Mouse (Mus musculus): ENCODE data around the gene Hsf5. TPM values are rescaled to one million over a fixed set of nuclear protein-coding genes. Genes with fewer than 3 reads are reported as not detected.

Hsf5 gene
- polyA plus RNA-seq, 1 experiment from 2014 or later: 0.33 TPM

DNA sequence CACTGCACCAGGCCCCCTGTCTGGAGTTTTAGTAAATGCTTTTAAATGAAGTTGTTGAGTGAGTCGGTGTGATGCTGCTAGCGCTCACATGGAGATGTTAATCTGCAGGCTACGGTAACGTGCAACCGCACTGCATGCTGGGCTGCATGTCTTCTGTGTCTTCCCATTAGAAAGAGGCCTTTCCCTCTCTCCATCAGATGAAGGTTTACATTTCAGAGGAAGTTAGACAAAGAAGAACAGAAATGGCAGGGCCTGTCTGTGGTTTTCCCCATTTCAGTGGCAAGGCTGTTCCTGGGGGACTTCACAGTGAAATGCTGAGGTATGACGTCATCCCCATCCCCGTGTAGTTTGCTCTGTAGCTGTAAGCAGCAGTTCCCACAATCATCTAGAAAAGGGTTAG, 69.4 kb downstream of the Hsf5 start:
- no peaks in the 10 kb centered on the region for H3K27me3 ChIP-seq (ENCODE audit: control insufficient read depth, insufficient read depth, low read length)
- H3K4me3 ChIP-seq (ENCODE audit: low read depth, low read length): no peak overlapping the region
- no peaks in the 10 kb centered on the region for H3K36me3 ChIP-seq (ENCODE audit: control insufficient read depth, insufficient read depth, low read length)
- no peak overlapping the region for H3K9ac ChIP-seq (replicated peaks; ENCODE audit: low read depth, low read length)
- ATAC-seq (ENCODE audit: low read depth): no peak
- WGBS: 65% methylated on average over 7 of the region's 7 CpGs
- H3K9me3 ChIP-seq (ENCODE audit: control insufficient read depth, low read length): no peaks in the 10 kb centered on the region
- peak overlapping the region; percentile 16; the same call in 1 of the 2 replicates for H3K27ac ChIP-seq (ENCODE audit: low read depth, low read length)
- no peaks in the 10 kb centered on the region for H3K4me1 ChIP-seq (ENCODE audit: control insufficient read depth, insufficient read depth, low read length)
- no peak overlapping the region for H3K4me2 ChIP-seq (ENCODE audit: low read depth, low read length)

DNA sequence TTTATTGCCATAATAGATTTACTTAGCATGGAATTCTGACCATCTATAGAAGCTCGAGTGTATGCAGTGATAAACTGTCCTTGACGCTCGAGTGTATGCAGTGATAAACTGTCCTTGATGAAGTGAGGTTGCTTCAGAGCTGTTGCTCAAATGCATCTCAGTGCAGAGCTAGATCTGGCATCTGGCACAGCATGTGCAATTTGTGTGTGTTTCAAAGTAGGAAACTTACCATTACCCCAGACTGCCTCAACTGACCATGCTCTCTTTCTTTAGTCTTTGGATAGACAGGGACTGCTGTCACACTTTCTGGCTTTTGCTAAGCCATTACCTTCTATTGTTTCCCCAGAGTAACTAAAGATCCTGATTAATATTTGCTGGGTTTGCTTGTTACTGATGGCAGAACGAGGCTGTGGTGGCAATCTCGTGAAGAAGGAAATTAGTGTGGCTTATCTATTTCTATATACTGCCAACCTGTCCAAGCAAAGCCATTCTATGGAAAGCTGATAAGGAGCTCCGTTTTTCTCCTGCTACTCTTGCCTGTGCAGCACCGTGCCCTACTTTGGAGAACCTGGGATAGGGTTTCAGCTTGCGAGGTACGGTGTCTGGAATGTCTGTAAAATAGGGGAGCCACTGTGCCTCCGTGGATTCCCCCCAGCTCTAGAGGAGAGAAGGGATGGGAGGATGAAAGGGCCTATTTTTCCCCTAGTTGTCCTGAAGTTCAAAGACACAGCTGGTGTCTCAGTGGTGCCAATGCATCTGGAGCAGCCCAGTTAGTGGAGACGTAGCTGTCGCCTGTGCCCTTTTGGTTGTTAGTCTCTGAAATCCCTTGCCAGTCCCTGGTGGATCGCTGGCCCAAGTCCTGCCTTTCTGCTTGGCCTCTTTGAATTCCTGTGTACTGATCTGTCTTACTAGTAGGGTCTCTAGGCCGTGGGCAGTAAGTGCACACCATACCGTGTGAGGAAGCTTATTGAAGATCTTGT, 70.6 kb downstream of the Hsf5 start:
- no peak overlapping the region for H3K9ac ChIP-seq (replicated peaks; ENCODE audit: low read depth, low read length)
- H3K36me3 ChIP-seq (ENCODE audit: control insufficient read depth, insufficient read depth, low read length): no peaks in the 10 kb centered on the region
- 80% methylated on average over 15 of the region's 15 CpGs for WGBS
- no peaks in the 10 kb centered on the region for H3K4me1 ChIP-seq (ENCODE audit: control insufficient read depth, insufficient read depth, low read length)
- H3K4me3 ChIP-seq (ENCODE audit: low read depth, low read length): no peak overlapping the region
- H3K4me2 ChIP-seq (ENCODE audit: low read depth, low read length): no peak overlapping the region
- H3K27ac ChIP-seq (ENCODE audit: low read depth, low read length): no peak overlapping the region
- no peaks in the 10 kb centered on the region for H3K9me3 ChIP-seq (ENCODE audit: control insufficient read depth, low read length)
- no peak for ATAC-seq (ENCODE audit: low read depth)
- no peaks in the 10 kb centered on the region for H3K27me3 ChIP-seq (ENCODE audit: control insufficient read depth, insufficient read depth, low read length)

DNA sequence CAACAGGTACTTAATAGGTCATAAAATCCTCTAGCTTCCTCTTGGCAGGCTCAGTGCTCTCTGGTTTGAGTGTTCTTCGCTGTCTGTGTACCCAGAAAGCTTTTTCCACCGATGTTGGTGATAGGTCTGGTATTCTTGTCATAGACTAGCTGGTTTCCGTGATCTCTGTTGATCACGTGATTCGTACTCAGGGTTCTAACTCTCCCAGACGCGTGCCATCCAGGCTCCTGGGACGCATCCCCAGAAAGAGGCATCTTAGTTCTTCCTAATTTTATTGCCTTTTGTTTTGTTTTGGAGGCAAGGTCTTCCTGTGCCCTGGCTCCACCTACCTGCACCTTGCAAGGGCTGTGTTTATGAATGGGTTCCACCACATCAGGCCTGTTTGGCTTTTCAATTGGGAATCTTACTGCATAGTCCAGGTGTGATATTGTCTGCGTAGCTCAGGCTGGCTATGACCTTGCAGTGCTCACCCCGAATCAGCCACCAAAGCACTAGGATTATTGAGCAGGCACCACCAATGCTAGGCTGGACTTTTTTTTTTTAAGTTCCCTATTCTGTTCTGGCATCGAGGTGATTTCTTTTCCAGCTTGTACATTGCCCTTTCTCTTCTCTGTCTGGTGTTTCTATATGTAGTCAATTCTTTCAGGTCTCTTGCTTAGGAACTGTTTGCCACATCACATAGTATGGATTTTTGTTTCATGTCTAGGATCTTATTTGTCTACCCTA, 71.7 kb downstream of the Hsf5 start:
- no peak for ATAC-seq (ENCODE audit: low read depth)
- no peak overlapping the region for H3K27ac ChIP-seq (ENCODE audit: low read depth, low read length)
- WGBS: 78% methylated on average over 11 of the region's 11 CpGs

DNA sequence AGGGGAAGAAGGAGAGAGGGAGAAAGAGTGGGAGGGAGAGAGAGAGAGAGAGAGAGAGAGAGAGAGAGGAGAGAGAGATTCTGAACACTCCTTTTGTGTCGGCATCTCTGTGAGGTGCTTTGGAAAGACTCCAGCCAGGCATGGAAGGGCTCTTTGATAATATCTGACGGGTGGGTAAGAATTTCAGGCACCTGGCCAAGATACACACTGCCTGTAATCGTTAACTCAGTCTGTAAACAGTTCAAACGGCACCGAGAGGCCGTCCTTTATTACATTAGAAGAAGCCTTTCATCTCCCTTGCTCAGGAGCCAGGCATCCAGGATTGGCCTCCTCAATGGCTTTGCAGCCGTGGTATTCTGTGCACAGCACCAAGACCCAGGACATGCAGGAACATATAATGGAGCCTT, 72.4 kb downstream of the Hsf5 start:
- no peaks in the 10 kb centered on the region for H3K9me3 ChIP-seq (ENCODE audit: control insufficient read depth, low read length)
- ATAC-seq (ENCODE audit: low read depth): no peak
- no peak overlapping the region for H3K4me3 ChIP-seq (ENCODE audit: low read depth, low read length)
- H3K27me3 ChIP-seq (ENCODE audit: control insufficient read depth, insufficient read depth, low read length): no peaks in the 10 kb centered on the region
- H3K4me1 ChIP-seq (ENCODE audit: control insufficient read depth, insufficient read depth, low read length): no peaks in the 10 kb centered on the region
- 14% methylated on average over 7 of the region's 7 CpGs for WGBS
- no peak overlapping the region for H3K9ac ChIP-seq (replicated peaks; ENCODE audit: low read depth, low read length)
- no peak overlapping the region for H3K4me2 ChIP-seq (ENCODE audit: low read depth, low read length)
- no peak overlapping the region for H3K27ac ChIP-seq (ENCODE audit: low read depth, low read length)
- no peaks in the 10 kb centered on the region for H3K36me3 ChIP-seq (ENCODE audit: control insufficient read depth, insufficient read depth, low read length)

More for the DNA sequence above, 71.7 kb downstream of the Hsf5 start:
- Histone ChIP-seq H3K27me3 (ENCODE audit: control insufficient read depth, insufficient read depth, low read length) (no peaks in the 10 kb centered on the region), H3K9me3 (ENCODE audit: control insufficient read depth, low read length) (no peaks in the 10 kb centered on the region), H3K4me1 (ENCODE audit: control insufficient read depth, insufficient read depth, low read length) (no peaks in the 10 kb centered on the region), H3K9ac (replicated peaks; ENCODE audit: low read depth, low read length) (no peak overlapping the region), H3K4me3 (ENCODE audit: low read depth, low read length) (no peak overlapping the region), H3K4me2 (ENCODE audit: low read depth, low read length) (no peak overlapping the region), H3K36me3 (ENCODE audit: control insufficient read depth, insufficient read depth, low read length) (no peaks in the 10 kb centered on the region)

DNA sequence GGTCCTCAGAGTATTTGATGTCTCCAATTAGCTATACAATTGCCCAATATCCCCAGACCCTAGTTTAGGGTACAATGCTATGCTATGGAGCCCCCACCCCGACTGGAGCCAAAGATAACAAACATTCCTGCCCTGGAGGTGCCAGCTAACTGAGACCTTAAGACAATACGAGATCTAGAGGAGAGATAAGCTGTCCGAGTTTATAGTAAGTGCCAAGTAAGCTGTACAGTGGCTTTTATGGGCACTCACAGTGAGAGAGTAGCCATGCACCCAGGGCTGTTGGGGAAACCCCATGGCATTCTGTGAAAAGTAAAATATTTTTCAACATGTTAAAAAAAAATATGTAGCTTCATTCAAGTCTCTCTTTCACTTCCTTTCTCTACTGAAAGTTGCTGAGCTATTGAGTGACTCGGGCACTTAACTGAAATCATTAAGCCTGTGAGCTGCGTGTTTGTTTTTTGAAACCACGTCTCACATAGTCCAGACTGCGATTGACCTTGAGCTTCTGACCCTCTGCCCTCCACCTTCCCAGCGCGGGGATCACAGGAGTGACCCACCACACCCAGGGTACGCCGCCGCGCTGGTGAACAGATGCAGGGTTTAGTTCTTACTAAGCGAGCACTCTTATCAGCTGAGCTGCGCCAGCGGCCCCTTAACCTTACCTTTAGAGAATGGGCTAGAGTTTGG, 73.2 kb downstream of the Hsf5 start:
- 78% methylated on average over 16 of the region's 16 CpGs for WGBS
- no peak for ATAC-seq (ENCODE audit: low read depth)
- no peaks in the 10 kb centered on the region for H3K4me1 ChIP-seq (ENCODE audit: control insufficient read depth, insufficient read depth, low read length)
- H3K4me2 ChIP-seq (ENCODE audit: low read depth, low read length): no peak overlapping the region
- no peaks in the 10 kb centered on the region for H3K27me3 ChIP-seq (ENCODE audit: control insufficient read depth, insufficient read depth, low read length)
- no peak overlapping the region for H3K9ac ChIP-seq (replicated peaks; ENCODE audit: low read depth, low read length)
- no peak overlapping the region for H3K4me3 ChIP-seq (ENCODE audit: low read depth, low read length)
- no peak overlapping the region for H3K27ac ChIP-seq (ENCODE audit: low read depth, low read length)
- no peaks in the 10 kb centered on the region for H3K36me3 ChIP-seq (ENCODE audit: control insufficient read depth, insufficient read depth, low read length)
- no peaks in the 10 kb centered on the region for H3K9me3 ChIP-seq (ENCODE audit: control insufficient read depth, low read length)

DNA sequence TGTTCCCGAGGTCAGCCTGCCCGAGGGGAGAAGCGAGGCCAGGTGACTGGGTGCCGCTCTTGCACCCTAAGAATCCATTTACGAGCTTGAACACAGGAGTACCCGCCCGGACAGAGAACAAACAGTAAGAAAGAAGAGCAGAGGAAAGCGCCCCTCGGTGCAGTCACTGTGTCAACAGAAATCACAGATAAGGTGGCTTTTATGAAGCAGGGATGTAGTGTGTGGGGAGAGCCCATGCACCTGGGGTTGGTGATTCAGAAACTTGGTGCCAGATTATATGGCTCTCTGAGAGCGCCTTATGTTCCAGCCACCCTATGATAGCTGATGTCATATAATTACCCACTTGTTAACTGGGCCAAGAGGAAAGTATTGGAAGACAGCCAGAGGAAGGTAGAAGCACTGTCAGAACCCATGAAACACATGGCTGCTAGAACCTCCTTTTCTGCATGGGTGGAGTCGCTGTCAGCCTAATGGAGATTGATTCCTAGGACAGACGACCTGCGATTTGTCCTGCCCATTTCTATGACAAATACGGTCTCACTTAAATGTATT, 80.2 kb downstream of the Hsf5 start:
- Histone ChIP-seq H3K9ac (replicated peaks; ENCODE audit: low read depth, low read length) (no peak overlapping the region), H3K4me1 (ENCODE audit: control insufficient read depth, insufficient read depth, low read length) (no peaks in the 10 kb centered on the region), H3K27ac (ENCODE audit: low read depth, low read length) (no peak overlapping the region), H3K4me2 (ENCODE audit: low read depth, low read length) (no peak overlapping the region), H3K9me3 (ENCODE audit: control insufficient read depth, low read length) (no peaks in the 10 kb centered on the region), H3K27me3 (ENCODE audit: control insufficient read depth, insufficient read depth, low read length) (no peaks in the 10 kb centered on the region), H3K4me3 (ENCODE audit: low read depth, low read length) (no peak overlapping the region), H3K36me3 (ENCODE audit: control insufficient read depth, insufficient read depth, low read length) (no peaks in the 10 kb centered on the region)
- ATAC-seq (ENCODE audit: low read depth): no peak
- 76% methylated on average over 14 of the region's 14 CpGs for WGBS

DNA sequence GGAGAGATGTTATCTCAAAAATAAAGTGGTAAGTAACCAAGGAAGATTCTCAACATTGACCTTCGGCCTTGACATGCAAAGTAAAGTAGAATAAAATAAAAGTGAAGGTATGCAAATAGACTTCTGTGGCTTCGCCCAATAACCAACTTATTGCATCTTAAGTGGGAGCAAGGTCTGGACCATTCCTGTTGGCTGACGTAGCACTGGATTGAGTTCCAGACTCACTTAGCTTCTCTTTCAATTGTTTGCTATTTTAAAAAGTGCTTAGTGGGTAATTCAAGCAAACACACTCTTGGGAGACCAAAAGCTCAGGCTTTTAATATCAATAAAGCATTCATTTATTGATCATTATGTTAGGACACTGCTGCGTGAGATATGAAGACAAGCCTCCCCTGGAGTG, 81.2 kb downstream of the Hsf5 start:
- no peak overlapping the region for H3K27ac ChIP-seq (ENCODE audit: low read depth, low read length)
- no peak overlapping the region for H3K9ac ChIP-seq (replicated peaks; ENCODE audit: low read depth, low read length)
- WGBS: 88% methylated on average over 4 of the region's 4 CpGs
- H3K9me3 ChIP-seq (ENCODE audit: control insufficient read depth, low read length): no peaks in the 10 kb centered on the region
- H3K4me1 ChIP-seq (ENCODE audit: control insufficient read depth, insufficient read depth, low read length): no peaks in the 10 kb centered on the region
- H3K27me3 ChIP-seq (ENCODE audit: control insufficient read depth, insufficient read depth, low read length): no peaks in the 10 kb centered on the region
- no peak overlapping the region for H3K4me2 ChIP-seq (ENCODE audit: low read depth, low read length)
- no peak overlapping the region for H3K4me3 ChIP-seq (ENCODE audit: low read depth, low read length)
- no peaks in the 10 kb centered on the region for H3K36me3 ChIP-seq (ENCODE audit: control insufficient read depth, insufficient read depth, low read length)
- ATAC-seq (ENCODE audit: low read depth): no peak

DNA sequence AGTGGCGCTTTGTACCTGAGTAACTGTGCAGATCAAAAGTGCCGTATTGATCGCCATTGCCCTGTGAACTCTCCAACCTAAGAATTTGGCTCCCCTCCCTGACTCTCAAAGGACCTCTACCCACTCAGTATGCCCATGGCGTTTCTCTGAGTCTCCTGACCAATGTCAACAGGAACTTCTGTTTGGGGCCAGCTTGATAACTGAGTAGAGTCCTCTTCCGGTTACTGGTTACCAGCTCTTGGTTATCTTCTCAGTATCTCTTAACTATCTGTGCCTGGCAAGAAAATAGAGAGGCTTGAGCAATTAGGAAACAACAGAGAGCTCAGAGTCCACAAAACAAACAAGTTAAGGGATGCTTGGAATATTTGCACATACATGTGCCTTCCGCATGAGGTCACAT, 84.1 kb downstream of the Hsf5 start:
- ATAC-seq (ENCODE audit: low read depth): no peak
- 73% methylated on average over 6 of the region's 6 CpGs for WGBS
- Histone ChIP-seq H3K27me3 (ENCODE audit: control insufficient read depth, insufficient read depth, low read length) (no peaks in the 10 kb centered on the region), H3K27ac (ENCODE audit: low read depth, low read length) (no peak overlapping the region), H3K4me3 (ENCODE audit: low read depth, low read length) (no peak overlapping the region), H3K4me2 (ENCODE audit: low read depth, low read length) (no peak overlapping the region), H3K4me1 (ENCODE audit: control insufficient read depth, insufficient read depth, low read length) (no peaks in the 10 kb centered on the region), H3K36me3 (ENCODE audit: control insufficient read depth, insufficient read depth, low read length) (no peaks in the 10 kb centered on the region), H3K9me3 (ENCODE audit: control insufficient read depth, low read length) (no peaks in the 10 kb centered on the region), H3K9ac (replicated peaks; ENCODE audit: low read depth, low read length) (no peak overlapping the region)
